Mouse (Mus musculus) lung, postnatal 36 days (tissue): Measurements from ENCODE around the gene Pam16.

Experiments
- DNase-seq: peaks from one replicate; pipeline ENCODE4 v3.0.0; 2022; ENCODE audit warnings: mixed read lengths

Gene Pam16

GRCm38 (mm10) chr16:4607818-4608531 is 16.8 kb downstream of the Pam16 start:
- peak; percentile 92 for DNase-seq

- DNase-seq = peak; percentile 91
Measured at GRCm38 (mm10) chr16:4606431-4607084, 18.2 kb downstream of the Pam16 start.

- no peak for DNase-seq
Measured at GRCm38 (mm10) chr16:4605514-4606131, 19.2 kb downstream of the Pam16 start.

GRCm38 (mm10) chr16:4604293-4604837 is 20.4 kb downstream of the Pam16 start:
- peak; percentile 24 for DNase-seq

GRCm38 (mm10) chr16:4603453-4603837 is 21.3 kb downstream of the Pam16 start:
- no peak for DNase-seq

- peak; percentile 25 for DNase-seq
Measured at GRCm38 (mm10) chr16:4602766-4603452, 21.9 kb downstream of the Pam16 start.

- no peak for DNase-seq
Measured at GRCm38 (mm10) chr16:4602189-4602588, 22.6 kb downstream of the Pam16 start.

- no peak for DNase-seq
Measured at GRCm38 (mm10) chr16:4600701-4601310, 24.0 kb downstream of the Pam16 start.

- DNase-seq = no peak
Measured at GRCm38 (mm10) chr16:4599616-4600015, 25.2 kb downstream of the Pam16 start.

- DNase-seq = no peak
Measured at GRCm38 (mm10) chr16:4598891-4599543, 25.8 kb downstream of the Pam16 start.

GRCm38 (mm10) chr16:4598041-4598440 is 26.7 kb downstream of the Pam16 start:
- no peak for DNase-seq

GRCm38 (mm10) chr16:4597296-4597695 is 27.5 kb downstream of the Pam16 start:
- peak; percentile 41 for DNase-seq

GRCm38 (mm10) chr16:4596836-4597235 is 28.0 kb downstream of the Pam16 start:
- no peak for DNase-seq

GRCm38 (mm10) chr16:4596141-4596728 is 28.6 kb downstream of the Pam16 start:
- DNase-seq = no peak

- peak; percentile 73 for DNase-seq
Measured at GRCm38 (mm10) chr16:4595527-4595963, 29.2 kb downstream of the Pam16 start.

GRCm38 (mm10) chr16:4594814-4595526 is 29.8 kb downstream of the Pam16 start:
- DNase-seq = no peak

- DNase-seq = peak; percentile 58
Measured at GRCm38 (mm10) chr16:4593971-4594813, 30.6 kb downstream of the Pam16 start, which contains the start of gene Glis2. Gene Glis2 (plus strand): TSS chr16:4594713.

- DNase-seq = peak; percentile 84
Measured at GRCm38 (mm10) chr16:4592909-4593875, 31.6 kb downstream of the Pam16 start.

GRCm38 (mm10) chr16:4590236-4590635 is 34.6 kb downstream of the Pam16 start:
- no peak for DNase-seq
